Mouse (Mus musculus) kidney, postnatal 0 days (tissue): ENCODE measurements at regions not wholly inside any gene's neighbourhood (a gene's known extent, or its start where the extent isn't known, plus 50 kb on each side); places are given as distances from the start of the nearest gene placed in this dataset.

Experiments used
- ATAC-seq: fragments of 200-750 bp; cut with Nextera tagmentation; replicated peaks from 2 replicates; pipeline ENCODE4 v1.8.0; 2017; ENCODE audit warnings: low read depth, moderate number of reproducible peaks, moderate TSS enrichment, moderate library complexity; ENCODE audit not compliant: low FRiP score
- DNase-seq: peaks from one replicate; pipeline ENCODE4 v3.0.0-alpha.2; 2016; ENCODE audit warnings: low spot score
- H3K27ac ChIP-seq: fragments of 300-500 bp; sonication (generic); 2 replicates; pipeline ENCODE4 v1.5.1; 2014; ENCODE audit warnings: mild to moderate bottlenecking
- H3K27me3 ChIP-seq: fragments of 300-500 bp; sonication (generic); 2 replicates; pipeline ENCODE4 v1.6.1; 2014; ENCODE audit warnings: low read length, mixed read lengths; ENCODE audit not compliant: insufficient read depth
- H3K36me3 ChIP-seq: fragments of 300-500 bp; sonication (generic); 2 replicates; pipeline ENCODE4 v1.6.1; 2014; ENCODE audit warnings: low read length, mixed read lengths; ENCODE audit not compliant: insufficient read depth
- H3K4me1 ChIP-seq: fragments of 300-500 bp; sonication (generic); replicated peaks from 2 replicates; pipeline ENCODE4 v1.6.1; 2014; ENCODE audit warnings: antibody characterized with exemption, low read length, mixed read lengths; ENCODE audit not compliant: insufficient read depth
- H3K4me2 ChIP-seq: fragments of 300-500 bp; sonication (generic); 2 replicates; pipeline ENCODE4 v1.6.1; 2014; ENCODE audit warnings: mild to moderate bottlenecking, low read length, moderate library complexity, mixed read lengths
- H3K4me3 ChIP-seq: fragments of 300-500 bp; sonication (generic); replicated peaks from 2 replicates; pipeline ENCODE4 v1.5.1; 2014; ENCODE audit warnings: low read depth, low read length
- H3K9ac ChIP-seq: fragments of 300-500 bp; sonication (generic); 2 replicates; pipeline ENCODE4 v1.6.1; 2014; ENCODE audit warnings: low read depth, low read length
- H3K9me3 ChIP-seq: fragments of 300-500 bp; sonication (generic); replicated peaks from 2 replicates; pipeline ENCODE4 v1.6.1; 2016; ENCODE audit warnings: low read length, inconsistent platforms, mixed read lengths
- CTCF ChIP-seq: IDR thresholded peaks from 2 replicates; pipeline ENCODE4 v1.5.1; 2016; ENCODE audit warnings: antibody characterized with exemption, low read depth, mild to moderate bottlenecking, moderate library complexity
- WGBS: fragments of 180-500 bp; shearing (Covaris S2); extraction: QIAGEN DNeasy Blood & Tissue Kit; methylation state at CpG from one replicate; pipeline ENCODE4 v1.1.7; 2014; 5-methylcytosine and 5-hydroxymethylcytosine counted together

DNA sequence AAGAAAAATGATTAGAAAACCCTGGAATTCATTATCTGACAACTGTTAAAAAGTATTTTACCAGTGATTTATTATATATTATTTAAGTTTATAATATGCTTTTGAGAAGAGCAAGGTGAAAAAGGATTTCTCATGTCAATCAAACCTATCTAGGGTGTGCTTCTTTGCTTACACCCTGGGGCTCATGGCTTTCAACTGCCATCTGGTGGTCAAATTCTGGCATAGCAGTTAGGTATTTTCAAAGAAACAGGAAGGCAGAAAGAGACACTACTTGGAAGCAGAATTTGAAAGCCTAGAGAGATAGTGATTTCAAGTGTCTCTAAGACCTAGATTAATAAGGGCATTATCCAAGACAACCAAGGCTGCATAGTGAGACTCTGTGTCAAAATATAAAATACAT, 167.8 kb upstream of the Amot start:
- Histone ChIP-seq H3K9me3 (no peaks in the 10 kb centered on the region), H3K4me2 (no peak overlapping the region), H3K4me1 (no peaks in the 10 kb centered on the region), H3K4me3 (no peak overlapping the region), H3K36me3 (no peaks in the 10 kb centered on the region), H3K9ac (no peak overlapping the region), H3K27ac (no peak overlapping the region), H3K27me3 (no peaks in the 10 kb centered on the region)
- no peak for ATAC-seq
- TF ChIP-seq CTCF = peak; percentile 79
- DNase-seq = peak; percentile 37

DNA sequence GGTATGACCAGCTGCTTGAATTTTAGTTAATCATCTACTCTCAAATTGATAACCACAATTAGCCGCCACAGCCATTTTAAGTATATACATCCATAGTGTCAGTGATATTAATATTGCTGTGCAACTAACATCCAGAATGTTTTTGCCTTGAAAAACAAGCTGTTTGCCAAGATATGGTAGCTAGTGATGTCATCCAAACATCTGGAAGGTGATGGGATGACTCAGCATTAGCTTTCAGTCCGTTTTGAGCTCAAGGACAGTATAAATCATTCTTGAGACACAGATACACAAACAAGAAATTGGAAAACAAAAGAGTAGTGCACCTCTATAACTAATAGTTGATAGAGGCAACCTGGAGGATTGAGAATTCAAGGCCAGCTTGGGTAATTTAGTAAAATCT, 146.7 kb upstream of the Amot start:
- Histone ChIP-seq H3K4me2 (no peak overlapping the region), H3K36me3 (no peaks in the 10 kb centered on the region), H3K4me1 (no peaks in the 10 kb centered on the region), H3K27me3 (no peaks in the 10 kb centered on the region), H3K9ac (no peak overlapping the region), H3K27ac (no peak overlapping the region), H3K4me3 (no peak overlapping the region), H3K9me3 (no peaks in the 10 kb centered on the region)
- 68% methylated on average over 2 of the region's 2 CpGs for WGBS
- DNase-seq = no peak
- no peak for ATAC-seq
- no peak for TF ChIP-seq CTCF

- no peak overlapping the region for H3K27ac ChIP-seq
- H3K4me1 ChIP-seq = no peaks in the 10 kb centered on the region
- H3K27me3 ChIP-seq = no peaks in the 10 kb centered on the region
- no peak overlapping the region for H3K9ac ChIP-seq
- H3K4me2 ChIP-seq = no peak overlapping the region
- no peaks in the 10 kb centered on the region for H3K36me3 ChIP-seq
- TF ChIP-seq CTCF = no peak
- H3K4me3 ChIP-seq = no peak overlapping the region
- ATAC-seq = no peak
- no peaks in the 10 kb centered on the region for H3K9me3 ChIP-seq
- 51% methylated on average over 3 of the region's 3 CpGs for WGBS
- DNase-seq = no peak
These were observed 114.7 kb upstream of the Amot start for GRCm38 (mm10) chrX:145619649-145620048.

- Histone ChIP-seq H3K4me1 (no peaks in the 10 kb centered on the region), H3K4me2 (no peak overlapping the region), H3K4me3 (no peak overlapping the region), H3K36me3 (no peaks in the 10 kb centered on the region), H3K27me3 (no peaks in the 10 kb centered on the region), H3K9me3 (no peaks in the 10 kb centered on the region), H3K27ac (no peak overlapping the region), H3K9ac (no peak overlapping the region)
- no peak for ATAC-seq
- no peak for TF ChIP-seq CTCF
- WGBS = 89% methylated on average over 10 of the region's 10 CpGs
- DNase-seq = no peak
These were observed 97.1 kb upstream of the Amot start for GRCm38 (mm10) chrX:145602085-145602484.

GRCm38 (mm10) chrX:145590733-145591132, 85.8 kb upstream of the Amot start:
- Histone ChIP-seq H3K4me2 (no peak overlapping the region), H3K27ac (no peak overlapping the region), H3K36me3 (no peaks in the 10 kb centered on the region), H3K9ac (no peak overlapping the region), H3K9me3 (no peaks in the 10 kb centered on the region), H3K4me3 (no peak overlapping the region), H3K27me3 (no peaks in the 10 kb centered on the region), H3K4me1 (no peaks in the 10 kb centered on the region)
- no peak for ATAC-seq
- no peak for TF ChIP-seq CTCF
- 39% methylated on average over 1 of the region's 1 CpGs for WGBS
- no peak for DNase-seq

DNA sequence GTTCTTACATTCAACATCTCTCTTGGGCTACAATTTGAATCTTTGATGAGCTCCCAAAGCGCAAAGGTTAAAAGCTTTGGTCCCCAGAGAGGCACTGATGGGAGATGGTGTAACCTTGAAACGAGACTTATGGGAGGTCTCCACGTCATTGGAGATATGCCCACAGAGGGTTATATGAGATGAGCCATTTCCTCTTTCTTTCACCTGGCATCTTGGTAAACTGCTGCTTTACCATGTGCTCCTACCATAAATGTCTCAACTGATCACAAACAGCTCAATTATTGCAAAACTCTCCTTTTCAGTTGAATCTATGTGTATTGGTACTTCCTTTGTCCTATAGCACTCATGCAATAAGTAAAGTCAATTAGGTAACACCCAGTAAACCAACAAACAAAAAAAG, 62.5 kb upstream of the Amot start:
- Histone ChIP-seq H3K4me2 (no peak overlapping the region), H3K4me1 (no peaks in the 10 kb centered on the region), H3K9me3 (no peaks in the 10 kb centered on the region), H3K4me3 (no peak overlapping the region), H3K36me3 (no peaks in the 10 kb centered on the region), H3K9ac (no peak overlapping the region), H3K27me3 (no peaks in the 10 kb centered on the region), H3K27ac (no peak overlapping the region)
- ATAC-seq (no peak), DNase-seq (no peak)
- WGBS = 78% methylated on average over 3 of the region's 3 CpGs
- TF ChIP-seq CTCF = no peak

GRCm38 (mm10) chrX:145567073-145567472, 62.1 kb upstream of the Amot start:
- Histone ChIP-seq H3K36me3 (no peaks in the 10 kb centered on the region), H3K4me3 (no peak overlapping the region), H3K27ac (no peak overlapping the region), H3K4me1 (no peaks in the 10 kb centered on the region), H3K9me3 (no peaks in the 10 kb centered on the region), H3K9ac (no peak overlapping the region), H3K4me2 (no peak overlapping the region), H3K27me3 (no peaks in the 10 kb centered on the region)
- DNase-seq (no peak), ATAC-seq (no peak)
- WGBS = 55% methylated on average over 2 of the region's 2 CpGs
- no peak for TF ChIP-seq CTCF
